Mouse (Mus musculus): ENCODE data around the gene St6gal1.
"Not testable (repeated sequence)": the region's sequence is repeated elsewhere in the genome, so short reads cannot be mapped to it uniquely, and the experiment has no call there.

St6gal1 gene

DNA sequence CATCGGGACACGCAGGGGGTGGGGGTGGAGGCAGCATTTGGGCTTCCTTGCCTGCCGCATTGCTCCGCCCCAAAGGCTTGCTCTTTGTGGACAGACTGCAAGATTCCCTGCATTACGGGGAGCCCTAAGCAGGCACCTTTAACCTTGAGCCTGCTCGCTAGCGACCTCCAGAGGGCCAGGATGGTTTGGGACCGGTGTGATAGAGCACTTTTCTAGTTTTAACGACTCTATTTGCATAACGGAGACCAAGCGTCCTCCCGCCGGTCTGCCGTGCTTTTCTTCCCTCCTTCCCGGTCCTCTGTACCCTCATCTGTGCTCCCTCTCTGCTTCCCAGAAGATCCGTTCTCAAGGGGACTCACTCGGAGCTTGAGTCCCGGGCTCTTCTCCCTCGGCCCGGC, at the start of gene St6gal1:
TSS of gene St6gal1 (plus strand) at position 70 of the 398 bp plus-strand sequence.
- DNase-seq (ENCODE audit: low spot score), result peak; percentile 92

DNA sequence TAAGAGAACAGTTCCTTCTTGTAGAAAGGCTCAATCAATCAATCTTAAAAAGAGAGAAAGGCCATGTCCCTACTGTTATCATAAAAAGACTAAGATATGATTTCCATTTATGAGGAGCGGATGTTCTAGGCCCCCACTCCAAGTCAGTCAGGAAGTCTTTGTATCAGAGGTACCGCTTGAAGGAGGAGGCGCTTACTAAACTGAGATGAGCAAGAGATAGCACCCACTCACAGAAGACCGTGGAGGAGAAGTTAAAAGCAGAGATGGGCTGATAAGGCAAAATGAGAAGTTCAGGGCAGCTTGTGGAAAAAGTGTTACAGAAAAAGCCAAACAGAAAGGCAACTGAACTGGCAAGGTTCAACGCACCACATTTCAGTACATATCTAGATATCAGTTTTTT, 49.7 kb upstream of the St6gal1 start:
- DNase-seq (ENCODE audit: low spot score), result no peak

DNA sequence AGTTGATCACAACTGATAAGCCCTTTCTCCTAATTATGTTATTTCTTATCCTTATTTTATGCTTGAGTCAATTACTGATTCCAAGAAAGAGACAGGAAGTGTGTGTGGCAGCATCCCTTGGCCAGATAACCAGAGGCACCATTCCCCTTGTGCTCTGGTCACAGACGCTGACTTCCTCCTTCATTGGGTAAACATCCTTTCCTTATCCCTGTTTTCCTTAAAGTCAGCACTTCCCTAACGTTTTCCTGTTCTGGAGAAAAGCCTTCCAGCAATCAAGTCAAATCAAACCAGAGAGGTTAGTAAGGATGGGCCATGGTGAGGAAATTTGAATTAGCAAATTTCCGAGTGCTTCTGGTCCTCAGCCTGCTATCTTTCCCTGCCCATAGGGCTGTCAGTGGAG, 48.6 kb upstream of the St6gal1 start:
- no peak for DNase-seq (ENCODE audit: low spot score)

DNA sequence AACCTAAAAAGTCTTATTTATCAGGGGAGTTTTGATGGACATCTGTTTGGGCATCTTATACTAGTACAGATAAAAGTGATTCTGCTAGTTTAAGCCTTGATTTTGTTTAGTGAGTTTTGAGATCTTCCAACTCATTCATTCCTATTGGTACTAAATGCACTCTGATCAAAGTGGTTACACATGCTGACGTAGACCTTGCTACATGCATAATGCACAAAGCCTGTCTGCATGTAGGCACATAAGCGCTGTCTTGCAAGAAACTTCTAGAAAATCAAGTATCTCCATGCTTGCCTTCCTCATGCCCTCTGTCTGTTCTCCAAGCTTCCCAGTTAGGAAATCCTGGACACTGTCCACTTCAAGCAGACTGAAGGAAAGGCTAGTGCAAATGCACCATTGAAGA, 46.7 kb upstream of the St6gal1 start:
- DNase-seq (ENCODE audit: low spot score), result no peak

DNA sequence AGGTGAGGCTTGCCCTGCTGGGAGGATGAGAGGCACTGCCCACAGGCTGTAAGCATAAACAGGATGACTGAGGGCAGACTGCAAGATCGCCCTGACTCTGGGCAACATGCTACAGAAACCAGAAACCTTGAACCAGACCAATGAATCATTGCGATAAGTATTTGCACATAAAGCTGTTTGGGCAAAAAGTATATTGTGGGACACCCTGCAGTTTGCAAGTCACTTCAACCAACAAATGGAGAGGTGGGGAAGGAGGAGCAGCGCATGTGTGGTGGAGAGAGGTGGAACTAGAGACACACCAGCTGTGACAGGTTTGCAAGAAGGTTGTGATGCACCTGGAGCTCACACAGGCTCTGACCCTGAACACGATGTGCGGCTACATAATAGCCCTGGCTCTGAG, 45.7 kb upstream of the St6gal1 start:
- no peak for DNase-seq (ENCODE audit: low spot score)

DNA sequence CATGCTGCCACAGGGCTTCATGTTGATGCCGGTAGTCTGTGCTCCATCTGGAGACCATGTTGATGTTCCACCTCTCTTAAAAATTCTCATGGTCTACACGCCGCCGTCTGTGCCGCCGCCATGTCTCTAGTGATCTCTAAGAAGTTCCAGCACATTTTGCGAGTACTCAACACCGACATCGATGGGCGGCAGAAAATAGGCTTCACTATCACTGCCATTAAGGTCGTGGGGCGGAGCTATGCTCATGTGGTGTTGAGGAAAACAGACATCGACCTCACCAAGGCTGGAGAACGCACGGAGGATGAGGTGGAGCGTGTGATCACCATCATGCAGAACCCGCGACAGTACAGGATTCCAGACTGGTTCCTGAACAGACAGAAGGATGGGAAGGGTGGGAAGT, 45.1 kb upstream of the St6gal1 start:
- DNase-seq (ENCODE audit: low spot score), result not testable (repeated sequence)

DNA sequence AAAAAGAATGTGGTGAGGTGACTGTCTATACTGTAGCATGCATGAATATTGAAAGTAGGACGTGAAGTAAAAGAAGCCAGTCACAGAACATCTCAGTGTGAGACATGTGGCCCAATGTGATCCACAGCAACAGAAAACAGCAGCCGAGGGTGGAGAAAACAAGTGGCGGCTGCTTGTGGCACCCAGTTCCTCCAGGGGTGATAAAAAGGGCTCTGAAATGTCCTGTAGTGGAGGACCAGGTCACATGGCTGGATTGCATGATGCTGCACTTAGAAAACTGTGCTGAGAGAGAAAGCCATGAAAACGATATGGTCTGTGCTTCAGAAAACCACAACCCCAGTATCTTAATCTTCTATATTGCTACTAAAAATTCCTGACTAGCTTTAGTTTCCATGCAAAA, 43.5 kb upstream of the St6gal1 start:
- DNase-seq (ENCODE audit: low spot score), result no peak

DNA sequence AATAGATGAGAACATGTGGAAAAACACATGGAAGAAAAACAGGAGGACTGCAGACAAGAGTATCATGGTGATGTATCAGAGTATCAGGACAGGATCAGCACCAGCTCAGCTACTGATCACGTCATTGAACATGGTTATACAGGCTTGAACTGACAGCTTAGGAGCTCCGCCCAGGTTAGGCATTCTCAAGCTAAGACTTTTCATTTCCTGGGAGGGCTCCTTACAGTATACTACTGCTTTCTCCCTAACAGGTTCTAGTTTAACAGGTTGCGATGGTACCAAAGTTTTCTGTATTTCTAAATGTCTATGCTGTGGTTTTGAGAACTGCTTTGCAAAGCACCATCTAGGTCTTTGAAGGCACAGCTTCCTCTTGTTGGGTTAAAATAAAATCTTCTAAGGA, 43.1 kb upstream of the St6gal1 start:
- no peak for DNase-seq (ENCODE audit: low spot score)

DNA sequence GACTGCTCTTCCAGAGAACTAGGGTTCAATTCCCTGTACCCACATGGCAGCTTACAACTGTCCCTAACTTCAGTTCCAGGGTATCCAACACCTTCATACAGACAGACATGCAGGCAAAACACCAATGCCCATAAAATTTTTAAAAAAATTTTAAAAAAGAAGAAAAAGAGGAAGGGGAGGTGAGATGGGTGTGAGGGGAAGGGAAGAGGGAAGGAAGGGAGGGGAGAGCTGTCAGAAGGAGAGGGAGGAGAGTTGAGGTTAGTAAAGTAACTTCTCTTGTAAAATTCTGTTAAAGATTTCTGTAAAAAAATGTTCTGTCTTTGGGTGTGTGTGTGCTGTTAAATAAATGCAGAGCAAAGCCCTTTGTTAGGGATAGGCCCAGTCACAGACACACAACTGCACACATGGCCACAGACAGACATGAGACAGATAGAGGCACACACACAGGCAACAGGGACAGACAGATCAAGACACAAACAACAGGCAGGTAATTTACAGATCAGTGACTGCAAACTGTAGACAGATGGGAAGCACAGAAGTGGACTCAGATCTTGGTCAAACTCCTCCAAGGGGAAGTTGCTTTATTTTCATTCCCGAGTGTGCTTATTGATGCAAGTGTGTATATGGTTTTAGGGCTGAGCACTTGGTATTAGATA, 42.5 kb upstream of the St6gal1 start:
- no peak for DNase-seq (ENCODE audit: low spot score)

DNA sequence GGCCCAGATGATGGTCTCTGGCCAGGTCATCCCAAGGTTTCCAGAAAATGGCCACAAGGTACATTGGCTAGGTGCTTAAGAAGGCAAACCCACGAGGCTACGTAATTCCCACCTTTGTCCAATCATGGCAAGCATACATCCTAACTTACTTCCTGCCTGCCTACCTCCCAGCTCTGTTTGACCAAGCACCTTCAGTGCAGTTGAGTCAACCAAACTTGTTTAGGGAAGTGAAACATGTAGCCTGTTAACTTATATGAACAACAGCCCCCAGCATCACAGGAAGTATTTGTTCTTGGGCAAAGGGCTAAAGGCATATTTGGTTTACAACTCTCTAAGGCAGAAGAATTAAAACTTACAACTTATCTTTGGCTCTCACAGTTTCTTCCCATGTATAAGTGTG, 38.7 kb upstream of the St6gal1 start:
- no peak for DNase-seq (ENCODE audit: low spot score)

DNA sequence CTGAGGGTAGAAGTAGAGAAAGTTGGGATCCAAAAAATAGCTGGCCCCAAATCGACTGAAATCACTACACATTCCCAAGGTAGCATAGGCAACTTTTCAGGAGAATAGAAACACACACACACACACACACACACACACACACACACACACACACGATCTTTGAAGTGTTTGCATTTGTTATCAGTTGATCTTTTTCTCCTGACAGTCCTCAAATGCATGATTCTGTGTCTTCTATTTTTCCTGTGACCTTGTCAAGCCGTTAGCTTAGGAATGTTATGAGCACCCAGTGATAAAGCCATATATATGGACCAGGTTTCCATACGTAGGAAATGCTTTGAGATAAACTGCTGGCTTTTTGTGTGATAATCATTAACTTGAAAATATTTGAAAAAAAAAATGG, 38.1 kb upstream of the St6gal1 start:
- no peak for DNase-seq (ENCODE audit: low spot score)

DNA sequence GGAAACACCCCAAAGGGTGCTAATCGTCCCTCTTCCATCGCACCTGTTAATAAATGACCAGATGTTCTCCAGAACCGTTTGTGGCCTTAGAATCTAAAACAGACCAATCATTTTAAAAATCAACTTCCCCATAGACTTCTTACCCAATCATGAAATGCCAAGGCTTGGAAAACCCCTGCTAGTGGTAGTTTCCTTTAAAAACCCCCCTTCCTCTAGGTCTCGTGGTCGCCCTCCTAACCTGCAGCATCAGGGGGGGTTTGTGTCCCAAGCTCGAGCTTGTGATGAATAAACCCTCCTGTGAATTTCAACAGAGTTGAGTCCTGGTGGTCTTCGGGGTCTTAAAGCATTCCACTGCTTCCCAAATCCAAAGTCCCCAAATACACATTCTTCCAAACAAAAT, 36.6 kb upstream of the St6gal1 start:
- DNase-seq (ENCODE audit: low spot score), result no peak

DNA sequence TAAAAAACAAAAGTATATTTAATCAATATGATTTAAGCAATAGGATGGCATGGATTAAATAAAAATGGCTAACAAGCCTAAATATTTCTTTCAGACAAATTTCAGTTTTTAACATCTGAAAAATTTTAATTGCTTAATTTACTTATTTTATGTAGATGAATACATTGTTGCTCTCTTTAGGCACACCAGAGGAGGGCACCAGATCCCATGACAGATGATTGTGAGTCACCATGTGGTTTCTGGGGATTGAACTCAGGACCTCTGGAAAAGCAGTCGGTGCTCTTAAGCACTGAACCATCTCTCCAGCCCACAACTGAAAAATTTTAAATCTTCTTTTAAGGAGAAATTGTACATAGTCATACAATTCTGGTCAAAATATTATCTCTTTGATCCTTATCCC, 34.9 kb upstream of the St6gal1 start:
- no peak for DNase-seq (ENCODE audit: low spot score)

DNA sequence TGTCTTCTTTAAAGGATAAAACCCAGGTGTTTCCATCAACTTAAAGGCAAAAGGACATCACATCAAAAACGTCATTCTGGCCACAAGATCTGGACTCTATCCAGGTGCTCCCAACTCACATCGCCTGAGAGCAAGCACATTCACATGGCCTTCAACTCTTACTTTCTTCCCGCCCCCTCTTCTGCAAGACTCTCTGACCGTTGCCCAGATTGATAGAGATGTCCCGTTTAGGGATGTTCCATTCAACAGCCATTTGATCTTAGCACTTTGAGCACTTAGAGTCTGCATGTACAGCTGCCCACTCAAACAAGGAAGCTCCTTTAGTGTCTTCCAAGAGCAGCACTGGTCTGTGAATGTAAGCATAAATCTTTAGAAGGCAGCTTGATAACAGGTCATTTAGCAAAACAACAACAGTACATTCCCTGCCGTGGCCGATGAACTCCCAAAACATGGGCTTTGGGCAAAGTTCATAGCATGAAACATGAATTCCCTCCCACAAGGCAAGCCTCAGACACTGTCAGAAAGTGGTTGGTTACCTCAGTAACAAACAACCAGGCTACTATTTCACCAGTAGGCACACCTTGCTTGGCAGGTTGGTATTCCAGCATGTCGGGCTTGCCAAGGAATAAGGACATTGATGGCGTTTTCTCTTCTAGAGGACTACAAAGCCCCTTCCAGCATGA, 32.8 kb upstream of the St6gal1 start:
- no peak for DNase-seq (ENCODE audit: low spot score)

DNA sequence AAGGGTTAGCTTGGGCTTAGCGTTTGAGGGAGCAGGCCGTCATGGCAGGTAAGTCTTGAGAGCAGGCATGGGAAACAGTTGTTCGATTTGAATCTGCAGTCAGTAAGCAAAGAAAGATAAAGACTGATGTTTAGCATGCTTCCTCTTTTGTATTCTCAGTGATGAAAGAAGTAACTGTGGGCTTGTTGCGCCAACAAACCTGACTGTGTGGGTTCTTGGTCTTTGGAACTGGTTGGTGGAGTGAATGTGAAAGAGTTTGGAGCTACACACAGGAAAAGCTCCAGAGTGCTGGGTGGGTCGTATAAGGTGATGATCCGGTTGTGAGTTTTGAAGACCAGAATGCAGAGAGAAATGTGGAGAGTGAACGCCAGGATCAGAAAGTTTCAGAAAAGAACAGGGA, 28.9 kb upstream of the St6gal1 start:
- no peak for DNase-seq (ENCODE audit: low spot score)

DNA sequence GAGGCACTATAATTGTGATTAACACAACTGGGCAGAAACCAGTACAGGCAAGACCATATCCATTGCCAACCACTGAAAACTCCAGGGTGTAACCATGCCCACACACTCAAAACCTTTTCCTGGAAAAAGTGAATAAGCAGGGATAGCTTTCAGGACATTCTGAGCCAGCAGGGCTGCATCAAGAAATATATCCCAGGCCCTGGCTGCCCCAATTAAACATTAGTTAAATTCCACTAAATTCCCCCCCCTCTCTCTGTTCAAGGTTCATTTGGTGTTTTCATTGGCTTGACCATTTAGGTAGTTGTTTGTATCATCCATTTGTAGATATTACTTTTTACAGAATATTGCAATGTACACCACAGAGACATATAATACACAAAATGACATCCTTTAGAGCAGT, 28.2 kb upstream of the St6gal1 start:
- no peak for DNase-seq (ENCODE audit: low spot score)

DNA sequence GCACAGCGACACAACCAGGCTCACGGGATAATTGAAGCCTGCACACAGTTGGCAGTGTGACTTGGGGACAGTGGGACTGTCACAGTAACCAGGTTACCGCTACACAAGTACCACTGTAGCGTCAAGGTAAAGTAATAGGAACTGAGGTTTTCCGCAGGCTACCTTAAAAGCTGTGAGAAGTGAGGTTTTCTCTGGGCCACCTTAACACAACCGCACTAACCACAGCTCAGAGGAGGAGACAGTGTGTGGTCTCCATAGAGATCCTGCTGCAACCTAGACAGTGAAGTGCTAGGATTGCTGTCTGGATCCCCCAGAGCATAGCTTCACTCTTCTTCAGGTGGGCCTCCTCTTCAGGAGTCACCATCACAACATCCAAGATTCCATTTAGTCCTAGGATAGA, 27.7 kb upstream of the St6gal1 start:
- DNase-seq (ENCODE audit: low spot score), result no peak

DNA sequence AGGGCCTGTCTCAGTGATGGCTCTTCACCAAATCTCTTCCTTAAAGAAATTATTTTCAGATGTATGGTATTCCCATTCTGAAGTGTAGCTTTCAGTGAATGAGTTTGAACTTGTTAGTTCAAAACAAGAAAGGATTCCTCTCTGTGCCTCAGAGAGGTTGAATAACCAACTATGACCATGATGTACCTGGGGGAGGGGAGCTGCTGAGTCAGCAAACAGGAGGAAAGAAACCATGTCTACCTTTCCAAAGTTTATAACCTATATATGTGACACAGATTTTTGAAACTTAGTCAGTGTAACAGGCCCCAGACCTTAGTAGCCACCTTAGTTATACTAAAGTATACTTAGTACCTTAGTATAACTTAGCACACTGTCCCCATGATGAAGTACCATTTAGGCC, 23.0 kb upstream of the St6gal1 start:
- no peak for DNase-seq (ENCODE audit: low spot score)

DNA sequence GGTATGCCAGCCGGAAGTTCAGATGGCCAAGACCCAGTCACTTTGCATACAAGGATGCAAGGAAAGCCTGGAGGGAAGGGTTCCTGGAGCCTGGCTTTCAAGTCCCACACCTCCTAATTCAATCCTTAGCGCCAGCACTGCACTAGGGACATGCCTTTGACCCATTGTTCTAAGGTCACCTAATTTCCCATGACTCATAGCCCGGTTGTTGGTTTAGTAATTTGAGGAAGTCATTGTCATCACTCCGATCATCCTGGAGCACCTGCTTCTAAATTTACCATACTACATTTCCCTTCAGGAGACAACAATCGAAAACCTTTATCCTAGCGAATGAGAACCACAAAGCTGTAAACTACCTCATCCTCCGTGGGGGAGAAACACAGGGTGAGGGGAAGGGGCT, 10.2 kb upstream of the St6gal1 start:
- DNase-seq (ENCODE audit: low spot score), result no peak

DNA sequence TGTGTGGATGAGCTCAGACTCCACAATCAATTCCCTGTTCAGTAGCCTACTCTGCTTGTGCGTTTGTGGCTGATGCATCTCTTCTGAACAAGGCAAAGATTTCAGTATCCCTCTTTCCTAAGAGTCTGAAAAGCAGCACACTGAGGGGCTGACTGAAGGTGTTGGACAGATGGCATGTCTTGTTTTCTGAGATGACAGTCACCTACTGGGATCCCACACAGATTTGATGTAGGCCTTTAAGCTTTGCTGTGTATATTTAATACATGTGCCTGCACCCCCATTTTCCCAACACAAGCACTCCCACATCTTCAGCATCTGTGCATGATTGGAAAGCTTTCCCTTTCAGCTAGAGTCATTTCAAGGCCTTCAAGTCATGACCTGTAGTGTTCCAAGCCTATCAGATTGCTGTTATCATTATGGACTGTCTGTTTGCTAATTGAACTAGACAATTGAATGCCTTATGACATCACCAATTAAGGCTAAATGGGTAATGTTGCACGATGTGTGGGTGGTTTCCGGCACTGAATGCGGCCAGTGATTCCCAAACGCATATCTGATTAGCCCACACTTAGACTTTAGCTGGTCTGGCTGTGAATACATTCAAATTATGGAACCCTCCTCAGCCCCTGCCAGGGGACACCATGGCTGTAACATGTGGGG, 9.2 kb upstream of the St6gal1 start:
- DNase-seq (ENCODE audit: low spot score), result no peak

DNA sequence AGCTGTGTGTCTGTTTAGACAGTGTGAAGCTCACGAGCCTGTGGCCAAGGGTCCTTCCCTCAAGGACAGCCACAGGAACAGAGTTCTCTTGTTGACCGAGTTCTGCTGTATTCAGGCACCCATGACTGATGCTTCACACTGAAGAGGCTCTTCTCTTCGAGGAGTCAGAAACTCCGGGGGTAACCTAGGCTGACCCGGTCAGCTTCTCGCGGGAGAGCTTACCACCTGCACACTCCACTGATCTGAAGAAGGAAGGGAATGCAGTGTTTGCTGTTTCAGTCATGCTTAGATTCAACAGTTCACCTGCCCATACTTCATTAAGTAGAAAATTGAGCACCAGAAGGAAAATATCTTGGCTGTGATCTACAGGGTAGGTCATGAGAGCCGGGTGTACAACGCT, 8.2 kb upstream of the St6gal1 start:
- DNase-seq (ENCODE audit: low spot score), result no peak

DNA sequence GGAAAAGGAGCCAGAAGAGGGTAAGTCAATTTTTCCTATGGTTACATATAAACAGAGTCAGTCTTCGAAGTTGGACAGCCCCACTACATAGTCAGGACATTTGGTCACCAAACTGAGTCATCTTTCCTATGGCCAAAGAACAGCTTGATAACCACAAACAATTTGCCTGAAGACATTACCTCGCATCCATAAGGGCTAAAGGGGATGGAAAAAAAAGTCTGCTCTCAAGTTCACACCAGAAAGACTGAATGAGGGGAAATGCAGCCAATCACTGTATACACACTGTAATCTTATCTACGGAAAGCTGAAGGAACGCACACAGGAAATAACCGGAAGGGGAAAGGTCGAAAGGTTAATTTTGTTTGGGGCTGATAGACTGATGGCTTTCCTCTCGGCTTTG, 6.2 kb upstream of the St6gal1 start:
- DNase-seq (ENCODE audit: low spot score), result peak; percentile 48

DNA sequence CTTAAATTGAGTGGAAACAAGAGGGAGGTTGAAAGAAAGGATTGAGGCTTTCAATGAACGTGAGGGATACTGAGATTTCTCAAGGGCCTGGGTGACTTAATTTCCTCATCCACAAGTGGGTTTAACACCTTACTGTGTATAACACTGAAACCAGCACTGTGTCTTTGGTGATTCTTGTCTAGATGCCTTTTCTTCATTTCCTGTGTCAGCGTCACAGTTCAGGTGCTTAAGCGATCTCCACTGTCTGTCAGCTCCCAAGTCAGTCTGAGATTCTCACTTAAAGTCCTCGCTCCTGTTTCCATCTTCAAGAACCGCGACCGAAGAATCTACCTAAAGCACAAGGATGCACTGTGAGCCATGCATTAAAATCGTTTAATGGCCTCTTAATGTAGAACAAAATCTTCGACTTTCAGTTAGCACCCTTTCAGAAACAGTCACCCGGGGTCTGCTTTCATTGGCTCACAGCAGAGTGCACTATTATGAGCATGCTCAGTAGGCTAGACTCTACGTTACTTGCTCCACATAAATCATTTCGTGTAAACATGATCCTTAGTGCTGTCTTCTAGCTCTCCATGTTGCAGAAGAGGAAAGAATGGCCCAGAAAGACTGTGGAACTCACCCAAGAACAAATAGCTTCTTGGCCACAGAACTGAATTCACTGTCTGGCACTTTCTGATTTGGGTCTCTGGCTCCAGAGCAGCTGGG, 1.2 kb upstream of the St6gal1 start:
- DNase-seq (ENCODE audit: low spot score), result no peak

Measured in embryo, embryonic 10 days (tissue).